Mouse (Mus musculus): ENCODE measurements around the gene Scube2. TPM values are rescaled to one million over a fixed set of nuclear protein-coding genes. Genes with fewer than 3 reads are reported as not detected.

Gene Scube2
- 1 to 10 TPM; 1.9 to 2.0 TPM for total RNA-seq (2021)

GRCm38 (mm10) chr7:109865370-109866229, at the start of gene Scube2:
Scube2 (minus strand) TSS chr7:109865679.
- no peak for DNase-seq

GRCm38 (mm10) chr7:109906165-109906564, 40.7 kb upstream of the Scube2 start:
- DNase-seq, result no peak

- DNase-seq, result no peak
Observed at GRCm38 (mm10) chr7:109900921-109901320, 35.4 kb upstream of the Scube2 start.

- DNase-seq, result no peak
Observed at GRCm38 (mm10) chr7:109898911-109899310, 33.4 kb upstream of the Scube2 start.

GRCm38 (mm10) chr7:109892530-109892929, 27.1 kb upstream of the Scube2 start:
- DNase-seq, result peak; percentile 68 to 77

GRCm38 (mm10) chr7:109891786-109892185, 26.3 kb upstream of the Scube2 start:
- DNase-seq, result no peak

- no peak for DNase-seq
Observed at GRCm38 (mm10) chr7:109890256-109890655, 24.8 kb upstream of the Scube2 start.

GRCm38 (mm10) chr7:109889300-109889699, 23.8 kb upstream of the Scube2 start:
- no peak for DNase-seq

GRCm38 (mm10) chr7:109886249-109886648, 20.8 kb upstream of the Scube2 start:
- DNase-seq, result no peak

GRCm38 (mm10) chr7:109882574-109882973, 17.1 kb upstream of the Scube2 start:
- DNase-seq, result no peak

- DNase-seq, result no peak
Observed at GRCm38 (mm10) chr7:109881561-109882099, 16.2 kb upstream of the Scube2 start.

GRCm38 (mm10) chr7:109879158-109879557, 13.7 kb upstream of the Scube2 start:
- no peak for DNase-seq

- no peak for DNase-seq
Observed at GRCm38 (mm10) chr7:109876085-109876484, 10.6 kb upstream of the Scube2 start.

- no peak for DNase-seq
Observed at GRCm38 (mm10) chr7:109875598-109875997, 10.1 kb upstream of the Scube2 start.

GRCm38 (mm10) chr7:109875033-109875432, 9.6 kb upstream of the Scube2 start:
- no peak for DNase-seq

- no peak for DNase-seq
Observed at GRCm38 (mm10) chr7:109873170-109873569, 7.7 kb upstream of the Scube2 start.

- no peak for DNase-seq
Observed at GRCm38 (mm10) chr7:109871232-109871631, 5.8 kb upstream of the Scube2 start.

GRCm38 (mm10) chr7:109868498-109868897, 3.0 kb upstream of the Scube2 start:
- DNase-seq, result no peak

GRCm38 (mm10) chr7:109866643-109867042, 1.2 kb upstream of the Scube2 start:
- DNase-seq, result no peak

- DNase-seq, result no peak
Observed at GRCm38 (mm10) chr7:109863561-109863960, 1.9 kb downstream of the Scube2 start.

GRCm38 (mm10) chr7:109860162-109860561, 5.3 kb downstream of the Scube2 start:
- no peak for DNase-seq

GRCm38 (mm10) chr7:109859354-109859753, 6.1 kb downstream of the Scube2 start:
- no peak for DNase-seq

GRCm38 (mm10) chr7:109852752-109853212, 12.7 kb downstream of the Scube2 start:
- no peak for DNase-seq

- DNase-seq, result no peak
Observed at GRCm38 (mm10) chr7:109852017-109852416, 13.5 kb downstream of the Scube2 start.

Measured in layer of hippocampus, postnatal 36 days (tissue).